Mouse (Mus musculus) R1 (cell line): ENCODE data around the gene Frmpd1.

ENCODE experiments used
- DNase-seq: peaks from one replicate; pipeline ENCODE4 v3.0.0-alpha.2; 2018; ENCODE audit warnings: low read depth, low spot score

The Frmpd1 gene

GRCm38 (mm10) chr4:45320159-45320816 is 135.6 kb downstream of the Frmpd1 start:
- DNase-seq, result peak; percentile 82

GRCm38 (mm10) chr4:45331139-45331538 is 146.5 kb downstream of the Frmpd1 start:
- DNase-seq, result no peak

GRCm38 (mm10) chr4:45332466-45332865 is 147.8 kb downstream of the Frmpd1 start:
- peak; percentile 61 for DNase-seq
